Mouse (Mus musculus) bone marrow, adult 2 months (tissue): ENCODE data around the gene Arhgap23.

Experiments used
- CTCF ChIP-seq: fragments of 200-500 bp; IDR thresholded peaks from 2 replicates; pipeline ENCODE4 v1.5.1; 2011; ENCODE audit warnings: low read length, control low read depth; ENCODE audit not compliant: control insufficient read depth, insufficient read depth
- POLR2A ChIP-seq: fragments of 200-500 bp; IDR thresholded peaks from 2 replicates; pipeline ENCODE4 v1.6.1; 2011; ENCODE audit warnings: low read depth, mild to moderate bottlenecking, control low read depth, low read length, borderline replicate concordance; ENCODE audit not compliant: control insufficient read depth

DNA sequence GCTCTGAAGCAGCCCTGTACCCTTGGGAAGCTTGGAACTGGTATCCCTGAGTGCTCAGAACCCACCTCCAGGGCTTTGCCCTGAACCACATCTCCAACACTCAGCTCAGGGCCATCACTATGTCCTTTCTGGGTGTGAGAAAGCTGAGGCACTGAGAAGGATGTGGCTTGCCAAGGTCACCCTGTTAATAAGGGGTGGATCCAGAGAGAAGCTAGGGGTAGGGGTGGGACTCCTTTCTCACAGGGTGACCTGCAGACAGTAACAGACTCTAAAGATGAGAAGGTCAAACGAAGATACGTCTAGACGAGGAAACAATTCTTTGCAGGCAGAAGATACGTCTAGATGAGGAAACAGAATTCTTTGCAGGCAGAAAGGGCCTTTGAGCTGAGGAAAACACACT lies 87.5 kb downstream of the Arhgap23 start:
- TF ChIP-seq CTCF (no peak), POLR2A (no peak)
